In the genomic region with DNA sequence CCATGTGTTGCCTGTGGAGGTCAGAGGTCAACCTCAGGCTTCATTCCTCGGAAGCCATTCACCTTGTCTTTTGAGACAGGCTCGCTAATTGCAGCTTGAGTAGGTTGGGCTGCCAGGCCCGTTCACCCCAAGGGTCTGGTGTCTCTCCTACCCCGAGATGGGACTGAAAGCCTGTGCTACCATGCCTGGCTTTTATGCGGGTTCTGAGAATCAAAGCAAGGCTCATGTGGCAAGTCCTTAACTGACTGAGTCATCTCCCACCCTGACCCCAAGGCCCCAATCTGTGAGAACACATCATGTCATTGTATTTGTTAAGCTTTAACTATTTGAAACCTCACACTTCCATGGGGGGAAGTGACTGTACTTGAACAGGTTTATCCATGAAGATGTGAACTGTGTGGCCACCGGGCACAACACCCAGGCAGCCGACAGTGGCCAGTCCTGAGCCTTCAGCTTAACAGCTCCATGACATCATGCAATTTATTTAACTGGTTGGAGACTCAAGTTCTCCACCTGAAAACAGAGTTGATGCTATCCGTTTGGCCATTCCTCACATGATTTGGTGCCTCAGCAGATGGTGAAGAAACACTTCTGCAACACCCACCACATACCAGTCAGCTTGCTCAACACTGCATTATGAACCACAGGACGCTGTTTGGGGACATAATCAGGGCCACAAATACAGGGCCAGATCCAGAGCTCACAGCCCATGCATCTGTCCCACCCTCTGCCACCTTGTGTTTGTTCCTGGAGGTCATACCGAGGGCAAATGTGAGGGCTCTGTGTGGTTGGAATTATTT, we compare ENCODE assay signal across 20 mouse cellular contexts.
A peak's percentile ranks its signal among the peaks of the same experiment; 100 is the strongest.
DNase-seq lines count a peak whose midpoint lies in the region; ATAC-seq lines count a peak whose summit lies in the region.
"Had no signal": no experiment of that assay in that cellular context is flagged by ENCODE, and none has a peak within 500 bp of the region (broad histone marks: within the 10 kb centered on the region; RNA-seq: fewer than 3 reads in every experiment).

No protein-coding gene starts in this region.

- H3K9ac ChIP-seq in kidney, embryonic 16.5 days (replicated peaks; ENCODE audit: low read length) = no peak overlapping the region
- H3K9ac ChIP-seq: embryonic facial prominence, embryonic 15.5 days; heart, embryonic 12.5 days; hindbrain, embryonic 13.5 days; liver, embryonic 15.5 days had no signal

- peak; percentile 9 for DNase-seq in adrenal gland, postnatal 14 days
- DNase-seq in adrenal gland, postnatal 4 days (ENCODE audit: low spot score in 2 of 2) = no peak
- no peak for DNase-seq in kidney, postnatal 36 days
- no peak for DNase-seq in lung, postnatal 36 days
- no peak for DNase-seq in liver
- DNase-seq: B cell, adult 2 months; cerebellum, adult 9-10 months; gastrocnemius, postnatal 14 days; heart, postnatal 14 days; midbrain, embryonic 14.5 days; spleen, adult 18-20 months; thymus, postnatal 36 days had no signal

- H3K9me3 ChIP-seq in kidney, embryonic 16.5 days (ENCODE audit: low read length) = no peaks in the 10 kb centered on the region
- H3K9me3 ChIP-seq: embryonic facial prominence, embryonic 15.5 days; hindbrain, embryonic 13.5 days; liver, embryonic 15.5 days had no signal

- H3K36me3 ChIP-seq in kidney, embryonic 16.5 days (ENCODE audit: insufficient read depth, low read length) = no peaks in the 10 kb centered on the region
- H3K36me3 ChIP-seq: embryonic facial prominence, embryonic 15.5 days; heart, embryonic 12.5 days; hindbrain, embryonic 13.5 days; liver, embryonic 15.5 days had no signal

- H3K27ac ChIP-seq in kidney, embryonic 16.5 days (ENCODE audit: low read length) = no peak overlapping the region
- H3K27ac ChIP-seq: embryonic facial prominence, embryonic 15.5 days; hindbrain, embryonic 13.5 days; kidney, postnatal 0 days; liver, embryonic 15.5 days had no signal

- no peaks in the 10 kb centered on the region for H3K27me3 ChIP-seq in kidney, embryonic 16.5 days (ENCODE audit: insufficient read depth, low read length)
- H3K27me3 ChIP-seq: embryonic facial prominence, embryonic 15.5 days; heart, embryonic 12.5 days; hindbrain, embryonic 13.5 days; liver, embryonic 15.5 days had no signal

- H3K4me3 ChIP-seq in kidney, embryonic 16.5 days (ENCODE audit: low read length) = no peak overlapping the region
- H3K4me3 ChIP-seq: embryonic facial prominence, embryonic 15.5 days; heart, embryonic 12.5 days; hindbrain, embryonic 13.5 days; liver, embryonic 15.5 days had no signal

- ATAC-seq in kidney, embryonic 16.5 days (ENCODE audit: low FRiP score, low TSS enrichment) = peak; percentile 61
- ATAC-seq in granulocyte monocyte progenitor cell, adult 5-6 weeks (replicated peaks; ENCODE audit: poor library complexity, severe bottlenecking) = peak; percentile 86
- ATAC-seq: intestine, postnatal 0 days had no signal

- WGBS in kidney, embryonic 16.5 days = 73% methylated on average over 10 of the region's 10 CpGs

- no peak overlapping the region for H3K4me2 ChIP-seq in kidney, embryonic 16.5 days (replicated peaks; ENCODE audit: low read depth, low read length)
- H3K4me2 ChIP-seq: embryonic facial prominence, embryonic 15.5 days; heart, embryonic 12.5 days; hindbrain, embryonic 13.5 days; liver, embryonic 15.5 days had no signal

- H3K4me1 ChIP-seq in kidney, embryonic 16.5 days (ENCODE audit: insufficient read depth, low read length) = no peaks in the 10 kb centered on the region
- H3K4me1 ChIP-seq: embryonic facial prominence, embryonic 15.5 days; hindbrain, embryonic 13.5 days; liver, embryonic 15.5 days had no signal
